Comparison of ENCODE assay signal across 9 mouse cellular contexts in genomic region chr2:27983884-27984283, GRCm38 (mm10).
DNase-seq lines count a peak whose midpoint lies in the region; ATAC-seq and TF ChIP-seq lines count a peak whose summit lies in the region.
"Had no signal": no experiment of that assay in that cellular context is flagged by ENCODE, and none has a peak within 500 bp of the region (broad histone marks: within the 10 kb centered on the region; RNA-seq: fewer than 3 reads in every experiment).

No protein-coding gene starts in this region.

- ATAC-seq in forebrain, embryonic 11.5 days (replicated peaks; ENCODE audit: low FRiP score) = no peak
- ATAC-seq in forebrain, embryonic 16.5 days = no peak
- ATAC-seq in liver, embryonic 12.5 days = peak; percentile 33; the same call in 1 of the 2 replicates

- no peaks in the 10 kb centered on the region for H3K9me3 ChIP-seq in forebrain, embryonic 11.5 days (ENCODE audit: control insufficient read depth, low read length)
- H3K9me3 ChIP-seq in forebrain, embryonic 16.5 days (ENCODE audit: control insufficient read depth, low read length) = no peaks in the 10 kb centered on the region
- H3K9me3 ChIP-seq in liver, embryonic 12.5 days (replicated peaks) = no peaks in the 10 kb centered on the region
- H3K9me3 ChIP-seq: heart, embryonic 15.5 days had no signal

- peak; percentile 67 for DNase-seq in forebrain, embryonic 11.5 days (ENCODE audit: low spot score)
- peak; percentile 31 for DNase-seq in ovary, postnatal 14 days (ENCODE audit: low spot score)
- no peak for DNase-seq in ovary, adult 18-20 months (ENCODE audit: low spot score)
- DNase-seq in cerebellum, adult 8-10 months = peak; percentile 75
- peak; percentile 38 to 55 for DNase-seq in heart, postnatal 10 days

- no peak overlapping the region for H3K9ac ChIP-seq in forebrain, embryonic 11.5 days (ENCODE audit: low read length)
- no peak overlapping the region for H3K9ac ChIP-seq in forebrain, embryonic 16.5 days (replicated peaks; ENCODE audit: low read depth, low read length)
- peak overlapping the region; percentile 59 for H3K9ac ChIP-seq in liver, embryonic 12.5 days
- H3K9ac ChIP-seq: heart, embryonic 15.5 days had no signal

- H3K27me3 ChIP-seq in forebrain, embryonic 11.5 days (ENCODE audit: control insufficient read depth, insufficient read depth, low read length) = no peaks in the 10 kb centered on the region
- no peaks in the 10 kb centered on the region for H3K27me3 ChIP-seq in forebrain, embryonic 16.5 days (replicated peaks; ENCODE audit: control insufficient read depth, insufficient read depth, low read length)
- no peaks in the 10 kb centered on the region for H3K27me3 ChIP-seq in liver, embryonic 12.5 days (replicated peaks)
- H3K27me3 ChIP-seq in small intestine, adult 2 months (ENCODE audit: control insufficient read depth, insufficient read depth, low read length) = no peaks in the 10 kb centered on the region
- H3K27me3 ChIP-seq: heart, embryonic 15.5 days had no signal

- peak; percentile 31; the same call in 1 of the 2 replicates for TF ChIP-seq CTCF in small intestine, adult 2 months (IDR thresholded peaks at IDR 0.05; ENCODE audit: extremely low read depth, insufficient read length, insufficient replicate concordance, low read depth, low read length)

- H3K4me1 ChIP-seq in forebrain, embryonic 11.5 days (replicated peaks; ENCODE audit: control insufficient read depth, insufficient read depth, low read length) = no peaks in the 10 kb centered on the region
- H3K4me1 ChIP-seq in forebrain, embryonic 16.5 days (replicated peaks; ENCODE audit: control insufficient read depth, insufficient read depth, low read length) = no peaks in the 10 kb centered on the region
- H3K4me1 ChIP-seq in liver, embryonic 12.5 days = peaks cover 100% of the 10 kb centered on the region
- H3K4me1 ChIP-seq in small intestine, adult 2 months (ENCODE audit: control insufficient read depth, insufficient read depth, insufficient read length, low read length) = no peaks in the 10 kb centered on the region
- H3K4me1 ChIP-seq: heart, embryonic 15.5 days had no signal

- H3K27ac ChIP-seq in forebrain, embryonic 11.5 days (ENCODE audit: low read depth, low read length) = no peak overlapping the region
- H3K27ac ChIP-seq in forebrain, embryonic 16.5 days (ENCODE audit: low read length) = no peak overlapping the region
- peak overlapping the region; percentile 99 for H3K27ac ChIP-seq in liver, embryonic 12.5 days
- H3K27ac ChIP-seq in small intestine, adult 2 months (ENCODE audit: insufficient read depth, low read depth, low read length) = no peak overlapping the region
- H3K27ac ChIP-seq: heart, embryonic 15.5 days had no signal

- H3K4me3 ChIP-seq in forebrain, embryonic 11.5 days (ENCODE audit: low read depth, low read length) = no peak overlapping the region
- H3K4me3 ChIP-seq in forebrain, embryonic 16.5 days (replicated peaks; ENCODE audit: low read length) = no peak overlapping the region
- no peak overlapping the region for H3K4me3 ChIP-seq in liver, embryonic 12.5 days
- no peak overlapping the region for H3K4me3 ChIP-seq in small intestine, adult 2 months (ENCODE audit: low read depth, low read length)
- H3K4me3 ChIP-seq: heart, embryonic 15.5 days had no signal

- no peak overlapping the region for H3K4me2 ChIP-seq in forebrain, embryonic 11.5 days (ENCODE audit: low read depth, low read length, severe bottlenecking)
- no peak overlapping the region for H3K4me2 ChIP-seq in forebrain, embryonic 16.5 days (ENCODE audit: low read length)
- no peak overlapping the region; the same call in 1 of the 2 replicates for H3K4me2 ChIP-seq in liver, embryonic 12.5 days
- H3K4me2 ChIP-seq: heart, embryonic 15.5 days had no signal

- TF ChIP-seq POLR2A in small intestine, adult 2 months (IDR thresholded peaks at IDR 0.05; ENCODE audit: low read depth, low read length) = no peak

- intact Hi-C loops in heart, postnatal 10 days (cut with DNase I) = loop anchor here (5.0 to 10.0 kb wide), 2 partner anchors 201 to 433 kb away; no protein-coding TSS in a partner anchor

- WGBS in forebrain, embryonic 11.5 days = 61% methylated on average over 3 of the region's 3 CpGs
- WGBS in forebrain, embryonic 16.5 days = 50% methylated on average over 3 of the region's 3 CpGs
- WGBS in liver, embryonic 12.5 days (ENCODE audit: insufficient replicate concordance) = 34% methylated on average over 3 of the region's 3 CpGs
- 32% methylated on average over 3 of the region's 3 CpGs for WGBS in small intestine, adult 2 months

- no peaks in the 10 kb centered on the region for H3K36me3 ChIP-seq in forebrain, embryonic 11.5 days (ENCODE audit: control insufficient read depth, insufficient read depth, low read length)
- H3K36me3 ChIP-seq in forebrain, embryonic 16.5 days (ENCODE audit: control insufficient read depth, insufficient read depth) = no peaks in the 10 kb centered on the region
- H3K36me3 ChIP-seq in liver, embryonic 12.5 days = peaks cover 2% of the 10 kb centered on the region; the same call in 1 of the 2 replicates
- no peaks in the 10 kb centered on the region for H3K36me3 ChIP-seq in small intestine, adult 2 months (ENCODE audit: control insufficient read depth, insufficient read depth, low read length)
